Mouse (Mus musculus) spleen, adult 2 months (tissue): Measurements from ENCODE around the gene Gm21992.

ENCODE experiments used
- CTCF ChIP-seq: fragments of 200-500 bp; IDR thresholded peaks from 2 replicates; pipeline ENCODE4 v1.5.1; 2011; ENCODE audit warnings: mild to moderate bottlenecking, inconsistent platforms; ENCODE audit not compliant: insufficient read depth, insufficient read length, insufficient replicate concordance; ENCODE audit errors: extremely low read depth
- POLR2A ChIP-seq: fragments of 200-500 bp; IDR thresholded peaks from 2 replicates; pipeline ENCODE4 v1.6.1; 2011; ENCODE audit warnings: low read depth, low read length, inconsistent platforms

DNA sequence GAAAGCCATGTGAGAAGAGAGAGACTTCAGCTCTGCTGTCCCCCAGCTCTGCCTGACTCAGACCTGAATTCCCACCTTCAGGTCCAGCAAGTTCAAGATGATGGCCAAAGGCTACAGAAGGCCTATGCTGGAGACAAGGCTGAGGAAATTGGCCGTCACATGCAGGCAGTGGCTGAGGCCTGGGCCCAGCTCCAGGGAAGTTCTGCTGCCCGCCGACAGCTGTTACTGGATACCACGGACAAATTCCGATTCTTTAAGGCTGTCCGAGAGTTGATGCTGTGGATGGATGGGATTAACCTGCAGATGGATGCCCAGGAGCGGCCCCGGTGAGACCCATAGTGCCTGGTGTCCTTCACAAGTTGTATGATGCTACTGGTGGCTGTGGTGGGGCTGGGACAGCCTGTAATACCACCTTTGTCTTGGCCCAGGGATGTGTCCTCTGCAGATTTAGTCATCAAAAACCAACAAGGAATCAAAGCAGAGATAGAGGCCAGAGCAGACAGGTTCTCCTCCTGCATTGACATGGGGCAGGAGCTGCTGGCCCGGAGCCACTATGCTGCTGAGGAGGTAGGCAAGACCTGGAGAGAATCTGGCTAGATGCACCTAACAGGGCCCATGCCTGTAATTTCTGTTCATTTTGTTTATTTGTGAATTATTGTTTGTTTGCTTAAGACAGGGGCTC lies 63.6 kb downstream of the Gm21992 start:
- TF ChIP-seq POLR2A = no peak
- TF ChIP-seq CTCF = no peak
